Mouse (Mus musculus) small intestine, adult 2 months (tissue): ENCODE data around the gene Rmnd5b.

ENCODE experiments used
- CTCF ChIP-seq: fragments of 200-500 bp; IDR thresholded peaks from 2 replicates; pipeline ENCODE4 v1.5.1; 2012; ENCODE audit warnings: low read depth, mild to moderate bottlenecking, control low read depth, inconsistent platforms, low read length, moderate library complexity, mixed read lengths; ENCODE audit not compliant: insufficient replicate concordance, insufficient read length; ENCODE audit errors: extremely low read depth
- POLR2A ChIP-seq: fragments of 200-500 bp; IDR thresholded peaks from 2 replicates; pipeline ENCODE4 v1.6.1; 2012; ENCODE audit warnings: low read depth, mild to moderate bottlenecking, control low read depth, inconsistent platforms, low read length, moderate library complexity

DNA sequence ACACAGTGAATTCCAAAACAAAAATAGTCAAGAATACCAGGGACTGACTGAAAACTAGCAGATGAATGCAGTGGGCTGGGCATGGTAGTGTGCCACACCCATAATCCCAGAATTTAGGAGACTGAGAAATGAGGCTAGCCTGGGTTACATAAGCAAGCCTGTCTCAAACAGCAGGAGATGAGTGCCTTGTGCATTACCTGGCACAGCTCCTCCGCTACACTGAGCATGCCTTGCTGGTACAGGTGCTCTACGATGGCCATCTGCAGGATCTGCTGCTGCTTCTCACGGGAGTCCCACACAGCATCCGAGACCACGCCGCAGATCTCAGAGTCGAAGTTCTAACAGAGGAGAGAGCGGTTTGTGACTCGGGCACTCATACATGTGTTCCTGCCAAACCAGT is 8.3 kb downstream of the Rmnd5b start:
- TF ChIP-seq POLR2A (no peak), CTCF (no peak)
